Mouse (Mus musculus): ENCODE measurements around the gene Rprml. TPM values are rescaled to one million over a fixed set of nuclear protein-coding genes. Genes with fewer than 3 reads are reported as not detected.
A peak's percentile ranks its signal among the peaks of the same experiment; 100 is the strongest.

Gene Rprml
- polyA plus RNA-seq, 1 experiment: 6.9 TPM

GRCm38 (mm10) chr11:103638790-103639189 is 10.6 kb upstream of the Rprml start, which contains the start of gene Lyzl6:
Gene Lyzl6 (minus strand): TSS chr11:103638890.
- 70% methylated on average over 3 of the region's 3 CpGs for WGBS
- Histone ChIP-seq H3K27me3 (ENCODE audit: control insufficient read depth, insufficient read depth, low read length) (no peaks in the 10 kb centered on the region; the same call in 1 of the 2 replicates), H3K27ac (ENCODE audit: insufficient read depth, low read length) (no peak within 1 kb of the TSS), H3K4me1 (ENCODE audit: control insufficient read depth, insufficient read depth, low read length) (no peaks in the 10 kb centered on the region), H3K4me3 (replicated peaks; ENCODE audit: insufficient read depth, low read depth, low read length) (no peak within 1 kb of the TSS)
- TF ChIP-seq CTCF (IDR thresholded peaks at IDR 0.05; ENCODE audit: borderline replicate concordance, insufficient read depth, low read depth, low read length): no peak
- no peak for TF ChIP-seq POLR2A (IDR thresholded peaks at IDR 0.05; ENCODE audit: borderline replicate concordance, insufficient read depth, low read length)
- DNase-seq: no peak

GRCm38 (mm10) chr11:103639407-103639946 is 9.9 kb upstream of the Rprml start:
- TF ChIP-seq CTCF (IDR thresholded peaks at IDR 0.05; ENCODE audit: borderline replicate concordance, insufficient read depth, low read depth, low read length) (peak; percentile 96), POLR2A (IDR thresholded peaks at IDR 0.05; ENCODE audit: borderline replicate concordance, insufficient read depth, low read length) (no peak)
- WGBS: 3% methylated on average over 10 of the region's 10 CpGs
- Histone ChIP-seq H3K4me3 (replicated peaks; ENCODE audit: insufficient read depth, low read depth, low read length) (no peak overlapping the region), H3K27ac (ENCODE audit: insufficient read depth, low read length) (no peak overlapping the region), H3K4me1 (ENCODE audit: control insufficient read depth, insufficient read depth, low read length) (no peaks in the 10 kb centered on the region), H3K27me3 (ENCODE audit: control insufficient read depth, insufficient read depth, low read length) (no peaks in the 10 kb centered on the region; the same call in 1 of the 2 replicates)
- DNase-seq: peak; percentile 43 to 63

GRCm38 (mm10) chr11:103643211-103643610 is 6.2 kb upstream of the Rprml start:
- no peak for DNase-seq
- no peak overlapping the region for H3K4me3 ChIP-seq (replicated peaks; ENCODE audit: insufficient read depth, low read depth, low read length)
- WGBS: 79% methylated on average over 9 of the region's 9 CpGs
- H3K27me3 ChIP-seq (ENCODE audit: control insufficient read depth, insufficient read depth, low read length): no peaks in the 10 kb centered on the region; the same call in 1 of the 2 replicates
- no peak overlapping the region for H3K27ac ChIP-seq (ENCODE audit: insufficient read depth, low read length)
- TF ChIP-seq POLR2A (IDR thresholded peaks at IDR 0.05; ENCODE audit: borderline replicate concordance, insufficient read depth, low read length) (no peak), CTCF (IDR thresholded peaks at IDR 0.05; ENCODE audit: borderline replicate concordance, insufficient read depth, low read depth, low read length) (no peak)
- peaks cover 14% of the 10 kb centered on the region for H3K4me1 ChIP-seq (ENCODE audit: control insufficient read depth, insufficient read depth, low read length)

- 17% methylated on average over 8 of the region's 8 CpGs for WGBS
- DNase-seq: peak; percentile 40 to 74
- peaks cover 18% of the 10 kb centered on the region for H3K4me1 ChIP-seq (ENCODE audit: control insufficient read depth, insufficient read depth, low read length)
- no peak overlapping the region for H3K27ac ChIP-seq (ENCODE audit: insufficient read depth, low read length)
- TF ChIP-seq POLR2A (IDR thresholded peaks at IDR 0.05; ENCODE audit: borderline replicate concordance, insufficient read depth, low read length) (no peak), CTCF (IDR thresholded peaks at IDR 0.05; ENCODE audit: borderline replicate concordance, insufficient read depth, low read depth, low read length) (no peak)
- no peak overlapping the region for H3K4me3 ChIP-seq (replicated peaks; ENCODE audit: insufficient read depth, low read depth, low read length)
- peaks cover 7% of the 10 kb centered on the region; the same call in 1 of the 2 replicates for H3K27me3 ChIP-seq (ENCODE audit: control insufficient read depth, insufficient read depth, low read length)
Measured at GRCm38 (mm10) chr11:103645731-103646130, 3.6 kb upstream of the Rprml start.

- H3K4me3 ChIP-seq (replicated peaks; ENCODE audit: insufficient read depth, low read depth, low read length): no peak overlapping the region
- TF ChIP-seq POLR2A (IDR thresholded peaks at IDR 0.05; ENCODE audit: borderline replicate concordance, insufficient read depth, low read length) (no peak), CTCF (IDR thresholded peaks at IDR 0.05; ENCODE audit: borderline replicate concordance, insufficient read depth, low read depth, low read length) (no peak)
- no peak overlapping the region for H3K27ac ChIP-seq (ENCODE audit: insufficient read depth, low read length)
- H3K4me1 ChIP-seq (ENCODE audit: control insufficient read depth, insufficient read depth, low read length): peaks cover 18% of the 10 kb centered on the region
- peaks cover 8% of the 10 kb centered on the region; the same call in 1 of the 2 replicates for H3K27me3 ChIP-seq (ENCODE audit: control insufficient read depth, insufficient read depth, low read length)
- 83% methylated on average over 6 of the region's 6 CpGs for WGBS
- no peak for DNase-seq
Measured at GRCm38 (mm10) chr11:103646301-103646700, 3.1 kb upstream of the Rprml start.

GRCm38 (mm10) chr11:103647921-103648620 is 1.3 kb upstream of the Rprml start:
- no peak overlapping the region for H3K27ac ChIP-seq (ENCODE audit: insufficient read depth, low read length)
- peaks cover 18% of the 10 kb centered on the region for H3K4me1 ChIP-seq (ENCODE audit: control insufficient read depth, insufficient read depth, low read length)
- no peak for TF ChIP-seq CTCF (IDR thresholded peaks at IDR 0.05; ENCODE audit: borderline replicate concordance, insufficient read depth, low read depth, low read length)
- TF ChIP-seq POLR2A (IDR thresholded peaks at IDR 0.05; ENCODE audit: borderline replicate concordance, insufficient read depth, low read length): no peak
- peaks cover 9% of the 10 kb centered on the region; the same call in 1 of the 2 replicates for H3K27me3 ChIP-seq (ENCODE audit: control insufficient read depth, insufficient read depth, low read length)
- DNase-seq: no peak
- WGBS: 56% methylated on average over 11 of the region's 11 CpGs
- no peak overlapping the region for H3K4me3 ChIP-seq (replicated peaks; ENCODE audit: insufficient read depth, low read depth, low read length)

GRCm38 (mm10) chr11:103648656-103649055 is 714 bp upstream of the Rprml start:
- peaks cover 9% of the 10 kb centered on the region; the same call in 1 of the 2 replicates for H3K27me3 ChIP-seq (ENCODE audit: control insufficient read depth, insufficient read depth, low read length)
- no peak for DNase-seq
- H3K4me1 ChIP-seq (ENCODE audit: control insufficient read depth, insufficient read depth, low read length): peaks cover 18% of the 10 kb centered on the region
- no peak overlapping the region for H3K27ac ChIP-seq (ENCODE audit: insufficient read depth, low read length)
- H3K4me3 ChIP-seq (replicated peaks; ENCODE audit: insufficient read depth, low read depth, low read length): no peak overlapping the region
- TF ChIP-seq POLR2A (IDR thresholded peaks at IDR 0.05; ENCODE audit: borderline replicate concordance, insufficient read depth, low read length) (no peak), CTCF (IDR thresholded peaks at IDR 0.05; ENCODE audit: borderline replicate concordance, insufficient read depth, low read depth, low read length) (no peak)
- WGBS: 33% methylated on average over 7 of the region's 7 CpGs

Data from cerebellum, adult 2 months (tissue).